Mouse (Mus musculus) hindbrain, embryonic 13.5 days (tissue): ENCODE measurements around the gene Pkn1. TPM values are rescaled to one million over a fixed set of nuclear protein-coding genes. Genes with fewer than 3 reads are reported as not detected.

Experiments used
- ATAC-seq: fragments of 200-750 bp; cut with Nextera tagmentation; 2 replicates; pipeline ENCODE4 v1.8.0; 2017; ENCODE audit warnings: moderate TSS enrichment; ENCODE audit not compliant: low FRiP score
- H3K27ac ChIP-seq: fragments of 300-500 bp; sonication (generic); 2 replicates; pipeline ENCODE4 v1.5.1; 2015; ENCODE audit warnings: inconsistent platforms, mild to moderate bottlenecking, moderate library complexity
- H3K27me3 ChIP-seq: fragments of 300-500 bp; sonication (generic); 2 replicates; pipeline ENCODE4 v1.6.1; 2015; ENCODE audit warnings: mild to moderate bottlenecking, inconsistent platforms
- H3K36me3 ChIP-seq: fragments of 300-500 bp; sonication (generic); 2 replicates; pipeline ENCODE4 v1.6.1; 2015; ENCODE audit warnings: mild to moderate bottlenecking, inconsistent platforms
- H3K4me1 ChIP-seq: fragments of 300-500 bp; sonication (generic); replicated peaks from 2 replicates; pipeline ENCODE4 v1.6.1; 2015; ENCODE audit warnings: inconsistent platforms
- H3K4me2 ChIP-seq: fragments of 300-500 bp; sonication (generic); 2 replicates; pipeline ENCODE4 v1.6.1; 2015; ENCODE audit warnings: inconsistent platforms, mild to moderate bottlenecking, moderate library complexity
- H3K4me3 ChIP-seq: fragments of 300-500 bp; sonication (generic); 2 replicates; pipeline ENCODE4 v1.5.1; 2015; ENCODE audit warnings: mild to moderate bottlenecking, inconsistent platforms
- H3K9ac ChIP-seq: fragments of 300-500 bp; sonication (generic); 2 replicates; pipeline ENCODE4 v1.6.1; 2015; ENCODE audit warnings: mild to moderate bottlenecking, inconsistent platforms
- H3K9me3 ChIP-seq: fragments of 300-500 bp; sonication (generic); 2 replicates; pipeline ENCODE4 v1.6.1; 2016; ENCODE audit warnings: inconsistent platforms
- WGBS: fragments of 180-500 bp; shearing (Covaris S2); methylation state at CpG from one replicate; pipeline ENCODE4 v1.1.7; 2015; 5-methylcytosine and 5-hydroxymethylcytosine counted together
- polyA plus RNA-seq: library from polyadenylated mRNA; unstranded; fragments of >200 nt; fragmentation: Nextera tagmentation; extraction: Ambion mirVana; gene quantifications from 2 replicates; pipeline ENCODE4 v1.2.1, GENCODE M21; 2015

The Pkn1 gene
- polyA plus RNA-seq, 1 experiment from 2014 or later, result 23.7 TPM

GRCm38 (mm10) chr8:83669013-83669412 lies 30.0 kb downstream of the Pkn1 start:
- Histone ChIP-seq H3K9me3 (no peaks in the 10 kb centered on the region), H3K27ac (no peak overlapping the region), H3K4me3 (no peak overlapping the region), H3K4me2 (peak overlapping the region; percentile 62; the same call in 1 of the 2 replicates), H3K36me3 (peaks cover 60% of the 10 kb centered on the region), H3K27me3 (peaks cover 9% of the 10 kb centered on the region), H3K9ac (no peak overlapping the region; the same call in 1 of the 2 replicates), H3K4me1 (peaks cover 37% of the 10 kb centered on the region)
- ATAC-seq, result no peak
- 79% methylated on average over 16 of the region's 16 CpGs for whole genome bisulfite sequencing

GRCm38 (mm10) chr8:83668010-83668916 lies 30.7 kb downstream of the Pkn1 start:
- Histone ChIP-seq H3K4me2 (peak overlapping the region; percentile 62), H3K4me3 (peak overlapping the region; percentile 35), H3K9me3 (no peaks in the 10 kb centered on the region), H3K36me3 (peaks cover 60% of the 10 kb centered on the region), H3K9ac (peak overlapping the region; percentile 67), H3K27ac (peak overlapping the region; percentile 62), H3K4me1 (peaks cover 37% of the 10 kb centered on the region), H3K27me3 (peaks cover 9% of the 10 kb centered on the region)
- ATAC-seq, result peak; percentile 53
- 19% methylated on average over 80 of the region's 80 CpGs for WGBS

GRCm38 (mm10) chr8:83667526-83667925 lies 31.5 kb downstream of the Pkn1 start:
- peak; percentile 0; the same call in 1 of the 2 replicates for ATAC-seq

GRCm38 (mm10) chr8:83666866-83667234 lies 32.1 kb downstream of the Pkn1 start:
- no peak overlapping the region for H3K4me2 ChIP-seq
- H3K9me3 ChIP-seq, result no peaks in the 10 kb centered on the region
- peak overlapping the region; percentile 58 for H3K9ac ChIP-seq
- H3K4me1 ChIP-seq, result peaks cover 47% of the 10 kb centered on the region
- WGBS, result 79% methylated on average over 3 of the region's 3 CpGs
- peaks cover 9% of the 10 kb centered on the region for H3K27me3 ChIP-seq
- no peak for ATAC-seq
- H3K4me3 ChIP-seq, result no peak overlapping the region
- H3K27ac ChIP-seq, result 0 out of 2 replicates have a peak overlapping the region, but pooled peaks have one; percentile 48
- H3K36me3 ChIP-seq, result peaks cover 46% of the 10 kb centered on the region

More at GRCm38 (mm10) chr8:83667526-83667925, 31.5 kb downstream of the Pkn1 start:
- H3K9ac ChIP-seq, result no peak overlapping the region
- H3K27ac ChIP-seq, result 0 out of 2 replicates have a peak overlapping the region, but pooled peaks have one; percentile 62
- peaks cover 40% of the 10 kb centered on the region for H3K4me1 ChIP-seq
- H3K9me3 ChIP-seq, result no peaks in the 10 kb centered on the region
- H3K36me3 ChIP-seq, result peaks cover 53% of the 10 kb centered on the region
- WGBS, result 83% methylated on average over 10 of the region's 10 CpGs
- H3K4me3 ChIP-seq, result 0 out of 2 replicates have a peak overlapping the region, but pooled peaks have one; percentile 35
- peak overlapping the region; percentile 62 for H3K4me2 ChIP-seq
- H3K27me3 ChIP-seq, result peaks cover 9% of the 10 kb centered on the region

- 29% methylated on average over 14 of the region's 14 CpGs for WGBS
- Histone ChIP-seq H3K4me1 (peaks cover 52% of the 10 kb centered on the region), H3K27me3 (peaks cover 9% of the 10 kb centered on the region), H3K36me3 (peaks cover 39% of the 10 kb centered on the region), H3K4me3 (no peak within 1 kb of the TSS), H3K4me2 (no peak within 1 kb of the TSS), H3K27ac (0 out of 2 replicates have a peak within 1 kb of the TSS, but pooled peaks have one; percentile 48), H3K9ac (peak within 1 kb of the TSS; percentile 58), H3K9me3 (no peaks in the 10 kb centered on the region)
- no peak for ATAC-seq
Observed at GRCm38 (mm10) chr8:83665969-83666865, 32.8 kb downstream of the Pkn1 start, which contains the start of gene Ptger1. Ptger1 (plus strand) TSS chr8:83666678.

GRCm38 (mm10) chr8:83664931-83665625 lies 33.9 kb downstream of the Pkn1 start:
- Histone ChIP-seq H3K4me2 (no peak overlapping the region), H3K27me3 (peaks cover 9% of the 10 kb centered on the region), H3K27ac (0 out of 2 replicates have a peak overlapping the region, but pooled peaks have one; percentile 8), H3K36me3 (peaks cover 28% of the 10 kb centered on the region), H3K4me3 (no peak overlapping the region), H3K9me3 (no peaks in the 10 kb centered on the region), H3K9ac (no peak overlapping the region), H3K4me1 (peaks cover 64% of the 10 kb centered on the region)
- ATAC-seq, result no peak
- WGBS, result 44% methylated on average over 2 of the region's 2 CpGs

GRCm38 (mm10) chr8:83664096-83664495 lies 34.9 kb downstream of the Pkn1 start:
- Histone ChIP-seq H3K27ac (no peak overlapping the region), H3K9ac (no peak overlapping the region), H3K4me2 (no peak overlapping the region), H3K4me1 (peaks cover 68% of the 10 kb centered on the region), H3K4me3 (no peak overlapping the region), H3K27me3 (peaks cover 6% of the 10 kb centered on the region), H3K36me3 (peaks cover 18% of the 10 kb centered on the region), H3K9me3 (no peaks in the 10 kb centered on the region)
- WGBS, result 92% methylated on average over 13 of the region's 13 CpGs
- no peak for ATAC-seq

- Histone ChIP-seq H3K27me3 (peaks cover 2% of the 10 kb centered on the region), H3K9ac (no peak overlapping the region), H3K4me2 (no peak overlapping the region), H3K27ac (peak overlapping the region; percentile 8; the same call in 1 of the 2 replicates), H3K9me3 (no peaks in the 10 kb centered on the region), H3K36me3 (peaks cover 17% of the 10 kb centered on the region), H3K4me1 (peaks cover 56% of the 10 kb centered on the region), H3K4me3 (no peak overlapping the region)
- 10% methylated on average over 4 of the region's 4 CpGs for WGBS
- peak; percentile 12; the same call in 1 of the 2 replicates for ATAC-seq
Observed at GRCm38 (mm10) chr8:83662421-83662826, 36.6 kb downstream of the Pkn1 start.

- H3K4me2 ChIP-seq, result peak overlapping the region; percentile 19; the same call in 1 of the 2 replicates
- no peak overlapping the region for H3K27ac ChIP-seq
- H3K9ac ChIP-seq, result peak overlapping the region; percentile 31
- peaks cover 45% of the 10 kb centered on the region for H3K4me1 ChIP-seq
- H3K36me3 ChIP-seq, result peaks cover 23% of the 10 kb centered on the region
- WGBS, result 20% methylated on average over 22 of the region's 22 CpGs
- peak; percentile 11; the same call in 1 of the 2 replicates for ATAC-seq
- no peaks in the 10 kb centered on the region for H3K9me3 ChIP-seq
- no peaks in the 10 kb centered on the region for H3K27me3 ChIP-seq
- H3K4me3 ChIP-seq, result no peak overlapping the region
Observed at GRCm38 (mm10) chr8:83660995-83661680, 37.8 kb downstream of the Pkn1 start.

- H3K4me2 ChIP-seq, result peak overlapping the region; percentile 19; the same call in 1 of the 2 replicates
- H3K9ac ChIP-seq, result peak overlapping the region; percentile 31
- H3K36me3 ChIP-seq, result peaks cover 23% of the 10 kb centered on the region
- no peak overlapping the region for H3K4me3 ChIP-seq
- 10% methylated on average over 8 of the region's 8 CpGs for WGBS
- H3K4me1 ChIP-seq, result peaks cover 41% of the 10 kb centered on the region
- no peaks in the 10 kb centered on the region for H3K9me3 ChIP-seq
- ATAC-seq, result peak; percentile 6
- H3K27me3 ChIP-seq, result no peaks in the 10 kb centered on the region
- H3K27ac ChIP-seq, result no peak overlapping the region
Observed at GRCm38 (mm10) chr8:83660545-83660944, 38.4 kb downstream of the Pkn1 start.
